Mouse (Mus musculus): ENCODE measurements at regions not wholly inside any gene's neighbourhood (a gene's known extent, or its start where the extent isn't known, plus 50 kb on each side); places are given as distances from the start of the nearest gene placed in this dataset.

DNA sequence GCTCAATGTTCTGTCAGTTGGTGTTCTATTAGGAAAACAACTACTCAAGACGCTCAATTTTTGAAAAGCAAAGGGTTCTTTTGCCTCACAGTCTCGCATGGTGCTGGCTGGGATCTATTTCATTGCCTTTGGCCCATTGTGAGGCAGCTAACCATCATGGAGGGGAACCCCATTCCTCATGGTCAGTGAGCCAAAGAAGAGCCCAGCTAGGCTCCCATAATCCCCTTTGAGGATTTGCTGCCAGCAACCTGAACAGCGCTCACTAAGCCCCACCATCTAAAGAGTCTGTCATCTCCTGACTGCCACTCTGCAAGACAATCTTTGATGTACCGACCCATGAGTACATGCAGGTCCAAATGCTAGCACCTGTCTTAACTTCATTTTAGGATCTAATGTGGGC, 53.1 kb upstream of the Galnt7 start:
- no peak for TF ChIP-seq POLR2A (IDR thresholded peaks at IDR 0.05; ENCODE audit: borderline replicate concordance, extremely low read depth, insufficient read depth, insufficient read length, poor library complexity, severe bottlenecking)
- TF ChIP-seq CTCF (IDR thresholded peaks at IDR 0.05; ENCODE audit: borderline replicate concordance, extremely low read depth, insufficient read depth, insufficient read length): no peak
- DNase-seq (ENCODE audit: low read depth): no peak

DNA sequence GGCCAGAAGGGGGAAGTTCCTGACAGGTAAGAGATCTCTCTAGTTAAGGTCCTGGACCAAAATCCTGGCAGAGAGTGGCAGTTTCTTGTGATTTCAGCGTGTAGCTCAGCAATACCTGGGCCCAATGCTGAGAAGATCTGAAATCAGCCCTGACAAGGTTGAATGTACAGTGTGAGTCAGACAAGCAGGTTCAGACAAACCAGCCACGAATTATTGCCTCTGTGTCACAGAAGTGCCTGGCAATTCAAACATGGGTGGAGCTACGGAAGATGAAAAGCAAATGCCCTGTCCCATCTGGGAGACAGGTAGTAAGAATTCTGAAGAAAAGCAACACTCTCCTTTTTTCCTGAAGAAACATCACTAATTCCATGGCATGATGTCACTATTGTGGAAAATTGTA, 51.3 kb upstream of the Galnt7 start:
- no peak for DNase-seq (ENCODE audit: low read depth)
- TF ChIP-seq POLR2A (IDR thresholded peaks at IDR 0.05; ENCODE audit: borderline replicate concordance, extremely low read depth, insufficient read depth, insufficient read length, poor library complexity, severe bottlenecking): no peak
- no peak for TF ChIP-seq CTCF (IDR thresholded peaks at IDR 0.05; ENCODE audit: borderline replicate concordance, extremely low read depth, insufficient read depth, insufficient read length)

- TF ChIP-seq POLR2A (IDR thresholded peaks at IDR 0.05; ENCODE audit: borderline replicate concordance, extremely low read depth, insufficient read depth, insufficient read length, poor library complexity, severe bottlenecking) (no peak), CTCF (IDR thresholded peaks at IDR 0.05; ENCODE audit: borderline replicate concordance, extremely low read depth, insufficient read depth, insufficient read length) (no peak)
- DNase-seq (ENCODE audit: low read depth): peak; percentile 29
These were observed 49.7 kb upstream of the Galnt7 start for GRCm38 (mm10) chr8:57702407-57703113.

Data from brain, embryonic 14.5 days (tissue).